Mouse (Mus musculus) kidney, adult 8-10 months (tissue): ENCODE data around the gene Mpzl1.
A peak's percentile ranks its signal among the peaks of the same experiment; 100 is the strongest.

Source experiments
- DNase-seq, 2 experiments: peaks; one replicate each; pipeline ENCODE4 v3.0.0; 2022

The Mpzl1 gene

GRCm38 (mm10) chr1:165655022-165655421, 20.7 kb upstream of the Mpzl1 start:
- DNase-seq, result no peak

GRCm38 (mm10) chr1:165653126-165653885, 19.0 kb upstream of the Mpzl1 start:
- no peak for DNase-seq

GRCm38 (mm10) chr1:165652507-165652906, 18.2 kb upstream of the Mpzl1 start:
- DNase-seq, result no peak

GRCm38 (mm10) chr1:165651158-165651557, 16.8 kb upstream of the Mpzl1 start:
- DNase-seq, result no peak

GRCm38 (mm10) chr1:165645102-165645501, 10.8 kb upstream of the Mpzl1 start:
- DNase-seq, result no peak

GRCm38 (mm10) chr1:165643735-165644134, 9.4 kb upstream of the Mpzl1 start:
- no peak for DNase-seq

- DNase-seq, result peak in 1 of 2 experiments; percentile 43
Measured at GRCm38 (mm10) chr1:165642780-165643311, 8.5 kb upstream of the Mpzl1 start.

GRCm38 (mm10) chr1:165641786-165642771, 7.7 kb upstream of the Mpzl1 start:
- DNase-seq, result peak; percentile 86 to 92

- DNase-seq, result peak; percentile 67 to 79
Measured at GRCm38 (mm10) chr1:165641271-165641771, 7.0 kb upstream of the Mpzl1 start.

- no peak for DNase-seq
Measured at GRCm38 (mm10) chr1:165636289-165636688, 2.0 kb upstream of the Mpzl1 start.

- DNase-seq, result no peak
Measured at GRCm38 (mm10) chr1:165635055-165635897, 938 bp upstream of the Mpzl1 start.

GRCm38 (mm10) chr1:165633345-165633744, 993 bp downstream of the Mpzl1 start:
- DNase-seq, result no peak

GRCm38 (mm10) chr1:165631136-165631535, 3.2 kb downstream of the Mpzl1 start:
- DNase-seq, result no peak

GRCm38 (mm10) chr1:165629975-165630374, 4.4 kb downstream of the Mpzl1 start:
- no peak for DNase-seq

GRCm38 (mm10) chr1:165628603-165629002, 5.7 kb downstream of the Mpzl1 start:
- DNase-seq, result no peak

- DNase-seq, result no peak
Measured at GRCm38 (mm10) chr1:165625896-165626295, 8.4 kb downstream of the Mpzl1 start.

- no peak for DNase-seq
Measured at GRCm38 (mm10) chr1:165625058-165625457, 9.3 kb downstream of the Mpzl1 start.

- peak in 1 of 2 experiments; percentile 38 for DNase-seq
Measured at GRCm38 (mm10) chr1:165618201-165618624, 16.1 kb downstream of the Mpzl1 start.

GRCm38 (mm10) chr1:165617166-165617891, 17.0 kb downstream of the Mpzl1 start:
- DNase-seq, result peak; percentile 67 to 68

GRCm38 (mm10) chr1:165616652-165617051, 17.7 kb downstream of the Mpzl1 start:
- DNase-seq, result peak in 1 of 2 experiments; percentile 43

GRCm38 (mm10) chr1:165614793-165615192, 19.5 kb downstream of the Mpzl1 start:
- no peak for DNase-seq
